In the genomic region with DNA sequence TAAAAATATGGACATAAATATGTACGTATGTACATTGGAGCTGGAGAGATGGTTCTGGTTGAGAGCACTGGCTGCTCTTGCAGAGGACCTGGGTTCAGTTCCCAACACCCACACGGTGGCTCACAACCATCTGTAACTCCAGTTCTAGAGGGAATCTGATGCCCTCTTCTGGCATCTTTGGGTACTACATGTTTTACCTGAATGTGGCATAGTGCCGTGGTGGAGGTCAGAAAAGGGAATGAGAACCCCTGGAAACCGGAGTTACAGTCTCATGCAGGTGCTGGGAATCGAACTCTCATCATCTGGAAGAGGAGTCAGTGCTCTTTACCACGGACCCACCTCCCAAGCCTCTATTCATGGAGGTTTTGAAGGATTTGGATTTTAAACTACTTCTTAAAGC, we compare ENCODE assay signal across 22 mouse cellular contexts. TPM values are rescaled to one million over a fixed set of nuclear protein-coding genes. Genes with fewer than 3 reads are reported as not detected.
DNase-seq lines count a peak whose midpoint lies in the region; ATAC-seq and TF ChIP-seq lines count a peak whose summit lies in the region.
"Had no signal": no experiment of that assay in that cellular context is flagged by ENCODE, and none has a peak within 500 bp of the region (broad histone marks: within the 10 kb centered on the region; RNA-seq: fewer than 3 reads in every experiment).

No protein-coding gene starts in this region.

- no peak overlapping the region for H3K4me3 ChIP-seq in liver, adult 2 months (ENCODE audit: insufficient read depth, low read depth, low read length)
- H3K4me3 ChIP-seq in E14TG2a.4 (replicated peaks; ENCODE audit: low read length) (no peak overlapping the region), MEL (ENCODE audit: control insufficient read depth in 1 of 2, insufficient read depth in 1 of 2, low read depth in 2 of 2, low read length in 2 of 2) (no peak overlapping the region)
- H3K4me3 ChIP-seq: erythroblast, embryonic 14.5 days; heart, embryonic 13.5 days; midbrain, embryonic 12.5 days; myocyte; neural tube, embryonic 15.5 days had no signal

- no peaks in the 10 kb centered on the region for H3K9me3 ChIP-seq in E14TG2a.4 (ENCODE audit: low read length)
- H3K9me3 ChIP-seq in MEL (replicated peaks; ENCODE audit: insufficient read depth, low read length): no peaks in the 10 kb centered on the region
- H3K9me3 ChIP-seq: midbrain, embryonic 12.5 days; neural tube, embryonic 15.5 days had no signal

- no peak for TF ChIP-seq EP300 in MEL (IDR thresholded peaks at IDR 0.05; ENCODE audit: low read depth in 1 of 2, low read length in 2 of 2)

- no peak; the same call in 1 of the 2 replicates for TF ChIP-seq RAD21 in MEL (IDR thresholded peaks at IDR 0.05; ENCODE audit: low read depth, low read length)

- H3K79me2 ChIP-seq in liver, adult 2 months (ENCODE audit: control insufficient read depth, insufficient read depth, low read length): no peaks in the 10 kb centered on the region
- no peaks in the 10 kb centered on the region for H3K79me2 ChIP-seq in MEL (ENCODE audit: control insufficient read depth, insufficient read depth, low read length, poor library complexity)

- 89% methylated on average over 6 of the region's 6 CpGs for WGBS in liver, adult 2 months

- no peak overlapping the region for H3K9ac ChIP-seq in liver, adult 2 months (ENCODE audit: low read depth, low read length)
- no peak overlapping the region for H3K9ac ChIP-seq in MEL (ENCODE audit: control insufficient read depth, low read depth, low read length, poor library complexity, severe bottlenecking)
- H3K9ac ChIP-seq: heart, embryonic 13.5 days; midbrain, embryonic 12.5 days; neural tube, embryonic 15.5 days had no signal

- H3K36me3 ChIP-seq in liver, adult 2 months (ENCODE audit: control insufficient read depth, insufficient read depth, low read length): no peaks in the 10 kb centered on the region
- no peaks in the 10 kb centered on the region for H3K36me3 ChIP-seq in E14TG2a.4 (ENCODE audit: insufficient read depth, low read length)
- H3K36me3 ChIP-seq in MEL (ENCODE audit: control insufficient read depth in 1 of 2, insufficient read depth in 2 of 2, low read length in 2 of 2): no peaks in the 10 kb centered on the region
- H3K36me3 ChIP-seq: heart, embryonic 13.5 days; midbrain, embryonic 12.5 days; neural tube, embryonic 15.5 days had no signal

- TF ChIP-seq CTCF in liver, adult 2 months (IDR thresholded peaks at IDR 0.05; ENCODE audit: low read depth, low read length): 0 out of 2 replicates have a peak, but pooled peaks have one; percentile 4
- TF ChIP-seq CTCF in E14TG2a.4 (conservative IDR thresholded peaks at IDR 0.05; ENCODE audit: low read length) (peak; percentile 28; the same call in 1 of the 2 replicates), MEL (IDR thresholded peaks at IDR 0.05 in 2 of 3, conservative IDR thresholded peaks at IDR 0.05 in 1 of 3; ENCODE audit: control insufficient read depth in 1 of 3, insufficient read depth in 1 of 3, low read depth in 2 of 3, low read length in 3 of 3, poor library complexity in 1 of 3, severe bottlenecking in 1 of 3) (peak in 2 of 3 experiments; percentile 40 to 47; a peak in 4 of 6 replicates)

- peak; percentile 75 for DNase-seq in heart, adult 11 months
- no peak for DNase-seq in heart, postnatal 10 days
- no peak for DNase-seq in liver, adult 2 months (ENCODE audit: extremely low read depth, low read depth, low spot score)
- DNase-seq in liver: no peak
- DNase-seq in MEL (ENCODE audit: low read depth, low spot score): peak; percentile 33
- no peak for DNase-seq in thymus, postnatal 25 days
- DNase-seq: adrenal gland, postnatal 25 days; cerebellum, adult 2 months; gastrocnemius, postnatal 36 days; lung, adult 18-20 months; thymus, postnatal 36 days had no signal

- no peak for ATAC-seq in cerebellum, adult (ENCODE audit: insufficient number of reproducible peaks, low FRiP score, low TSS enrichment)
- ATAC-seq: inflammation-experienced regulatory T-cells, adult 6 months had no signal

- intact Hi-C loops in heart, postnatal 10 days (cut with DNase I): loop anchor here (5.0 kb wide), 2 partner anchors 106 to 311 kb away; no protein-coding TSS in a partner anchor

- no peaks in the 10 kb centered on the region for H3K27me3 ChIP-seq in liver, adult 2 months (ENCODE audit: control insufficient read depth, insufficient read depth, low read length)
- H3K27me3 ChIP-seq in E14TG2a.4 (ENCODE audit: insufficient read depth, low read length): peaks cover 12% of the 10 kb centered on the region
- H3K27me3 ChIP-seq in MEL (ENCODE audit: control insufficient read depth in 1 of 2, insufficient read depth in 2 of 2, low read length in 2 of 2): no peaks in the 10 kb centered on the region
- H3K27me3 ChIP-seq: heart, embryonic 13.5 days; neural tube, embryonic 15.5 days had no signal

- TF ChIP-seq POLR2A in liver, adult 2 months (IDR thresholded peaks at IDR 0.05; ENCODE audit: extremely low read depth, insufficient read depth, low read length): no peak
- TF ChIP-seq POLR2A in MEL (IDR thresholded peaks at IDR 0.05; ENCODE audit: control insufficient read depth in 1 of 2, insufficient read depth in 1 of 2, low read depth in 1 of 2, low read length in 2 of 2, poor library complexity in 1 of 2): no peak

- no peaks in the 10 kb centered on the region for H3K4me1 ChIP-seq in liver, adult 2 months (ENCODE audit: control insufficient read depth, insufficient read depth, low read length)
- peaks cover 4% of the 10 kb centered on the region; the same call in 1 of the 2 replicates for H3K4me1 ChIP-seq in E14TG2a.4 (replicated peaks; ENCODE audit: low read depth, low read length)
- H3K4me1 ChIP-seq in MEL (ENCODE audit: control insufficient read depth in 1 of 2, insufficient read depth in 2 of 2, low read length in 2 of 2): no peaks in the 10 kb centered on the region
- H3K4me1 ChIP-seq: heart, embryonic 13.5 days; midbrain, embryonic 12.5 days had no signal

- H3K27ac ChIP-seq in liver, adult 2 months (replicated peaks; ENCODE audit: insufficient read depth, low read depth, low read length): no peak overlapping the region
- no peak overlapping the region for H3K27ac ChIP-seq in MEL (ENCODE audit: control insufficient read depth, low read depth, low read length)
- H3K27ac ChIP-seq: heart, embryonic 13.5 days; midbrain, embryonic 12.5 days; neural tube, embryonic 15.5 days had no signal

TF ChIP-seq in MEL, 35 proteins besides CTCF, POLR2A, EP300 and RAD21:
- TF ChIP-seq GATA1 (IDR thresholded peaks at IDR 0.05; ENCODE audit: low read depth, low read length) (no peak), POLR2AphosphoS2 (IDR thresholded peaks at IDR 0.05; ENCODE audit: low read length) (no peak), MEF2A (IDR thresholded peaks at IDR 0.05; ENCODE audit: extremely low read depth, insufficient replicate concordance, low read depth, low read length, poor library complexity, severe bottlenecking) (no peak), SMC3 (IDR thresholded peaks at IDR 0.05; ENCODE audit: low read depth, low read length) (peak; percentile 21), MYC (IDR thresholded peaks at IDR 0.05; ENCODE audit: low read depth, low read length) (no peak), NRF1 (IDR thresholded peaks at IDR 0.05; ENCODE audit: insufficient read depth, low read depth, low read length, poor library complexity, severe bottlenecking) (no peak), ZC3H11A (IDR thresholded peaks at IDR 0.05; ENCODE audit: low read depth, low read length) (no peak)

RNA-seq across cellular contexts. Expression of gene Rxfp2, which starts 5.0 kb away (rescaled TPM):
- total RNA-seq in heart, postnatal 10 days (2021): not detected
- not detected in 2 replicates for total RNA-seq in liver, adult 2 months (2014; rRNA removed)
- not detected in 2 replicates for polyA plus RNA-seq in liver, adult 2 months (2012; rRNA removed)
- total RNA-seq in MEL (2012; rRNA removed): not detected in 2 replicates
- polyA plus RNA-seq in MEL (2012; ENCODE audit: insufficient read depth in 1 of 2, insufficient read length in 2 of 2, low read depth in 1 of 2, low replicate concordance in 2 of 2, missing spikeins in 1 of 2): not detected
- total RNA-seq: adrenal gland, postnatal 25 days; common myeloid progenitor, adult 5-6 weeks; gastrocnemius, postnatal 36 days; hematopoietic stem cell, adult 5-6 weeks had no signal
- polyA plus RNA-seq: erythroblast, embryonic 14.5 days; inflammation-experienced regulatory T-cells, adult 6 months; myocyte; small intestine, adult 2 months had no signal

Comparison
In these comparisons a context has a peak if more than half of its experiments do, and no peak if none do; other contexts are left out.
1. DNase-seq: peak in heart, adult 11 months (single experiment) and MEL (single experiment); none in heart, postnatal 10 days (0 of 2), liver, adult 2 months (single experiment), liver (single experiment) and thymus, postnatal 25 days (single experiment).
2. Peak in every context shown above with its lines, with median percentiles within 50 percentile points of each other: CTCF ChIP-seq.